Mouse (Mus musculus): ENCODE results near the gene Gif.

Gif gene

GRCm38 (mm10) chr19:11747298-11747697 lies at the start of gene Gif:
Gif (plus strand) TSS chr19:11747554.
- DNase-seq (ENCODE audit: low read depth, low spot score), result no peak

- no peak for DNase-seq (ENCODE audit: low read depth, low spot score)
Measured at GRCm38 (mm10) chr19:11698342-11698741, 49.0 kb upstream of the Gif start.

GRCm38 (mm10) chr19:11712451-11712850 lies 34.9 kb upstream of the Gif start:
- DNase-seq (ENCODE audit: low read depth, low spot score), result no peak

GRCm38 (mm10) chr19:11720071-11720470 lies 27.3 kb upstream of the Gif start:
- no peak for DNase-seq (ENCODE audit: low read depth, low spot score)

- no peak for DNase-seq (ENCODE audit: low read depth, low spot score)
Measured at GRCm38 (mm10) chr19:11723870-11724269, 23.5 kb upstream of the Gif start.

- no peak for DNase-seq (ENCODE audit: low read depth, low spot score)
Measured at GRCm38 (mm10) chr19:11724275-11724674, 23.1 kb upstream of the Gif start.

GRCm38 (mm10) chr19:11725915-11726314 lies 21.4 kb upstream of the Gif start:
- DNase-seq (ENCODE audit: low read depth, low spot score), result no peak

GRCm38 (mm10) chr19:11727304-11727703 lies 20.1 kb upstream of the Gif start:
- no peak for DNase-seq (ENCODE audit: low read depth, low spot score)

- DNase-seq (ENCODE audit: low read depth, low spot score), result no peak
Measured at GRCm38 (mm10) chr19:11730278-11730677, 17.1 kb upstream of the Gif start.

GRCm38 (mm10) chr19:11736455-11736854 lies 10.9 kb upstream of the Gif start:
- DNase-seq (ENCODE audit: low read depth, low spot score), result no peak

- no peak for DNase-seq (ENCODE audit: low read depth, low spot score)
Measured at GRCm38 (mm10) chr19:11745680-11746079, 1.7 kb upstream of the Gif start.

- no peak for DNase-seq (ENCODE audit: low read depth, low spot score)
Measured at GRCm38 (mm10) chr19:11765059-11765458, 17.7 kb downstream of the Gif start.

GRCm38 (mm10) chr19:11766413-11766812 lies 19.1 kb downstream of the Gif start:
- DNase-seq (ENCODE audit: low read depth, low spot score), result no peak

- no peak for DNase-seq (ENCODE audit: low read depth, low spot score)
Measured at GRCm38 (mm10) chr19:11768163-11768562, 20.8 kb downstream of the Gif start.

- DNase-seq (ENCODE audit: low read depth, low spot score), result no peak
Measured at GRCm38 (mm10) chr19:11769257-11769920, 22.0 kb downstream of the Gif start.

GRCm38 (mm10) chr19:11770205-11770892 lies 23.0 kb downstream of the Gif start, which contains the start of gene Mrpl16:
Mrpl16 (plus strand) TSS chr19:11770391.
- DNase-seq (ENCODE audit: low read depth, low spot score), result peak; percentile 83

GRCm38 (mm10) chr19:11777191-11777865 lies 30.0 kb downstream of the Gif start:
- no peak for DNase-seq (ENCODE audit: low read depth, low spot score)

GRCm38 (mm10) chr19:11785409-11786154 lies 38.2 kb downstream of the Gif start:
- no peak for DNase-seq (ENCODE audit: low read depth, low spot score)

- no peak for DNase-seq (ENCODE audit: low read depth, low spot score)
Measured at GRCm38 (mm10) chr19:11787826-11788225, 40.5 kb downstream of the Gif start.

GRCm38 (mm10) chr19:11788876-11789275 lies 41.5 kb downstream of the Gif start:
- no peak for DNase-seq (ENCODE audit: low read depth, low spot score)

- DNase-seq (ENCODE audit: low read depth, low spot score), result no peak
Measured at GRCm38 (mm10) chr19:11791825-11792224, 44.5 kb downstream of the Gif start.
